ENCODE assay signal across 12 mouse cellular contexts in genomic region chr11:118424621-118425335, GRCm38 (mm10). TPM values are rescaled to one million over a fixed set of nuclear protein-coding genes. Genes with fewer than 3 reads are reported as not detected.
DNase-seq lines count a peak whose midpoint lies in the region; ATAC-seq and TF ChIP-seq lines count a peak whose summit lies in the region.
"Had no signal": no experiment of that assay in that cellular context is flagged by ENCODE, and none has a peak within 500 bp of the region (broad histone marks: within the 10 kb centered on the region; RNA-seq: fewer than 3 reads in every experiment).

No protein-coding gene starts in this region.

- TF ChIP-seq POLR2A in spleen, adult 2 months (IDR thresholded peaks at IDR 0.05; ENCODE audit: low read depth, low read length): no peak
- TF ChIP-seq POLR2A in small intestine, adult 2 months (IDR thresholded peaks at IDR 0.05; ENCODE audit: low read depth, low read length): no peak

- no peaks in the 10 kb centered on the region for H3K36me3 ChIP-seq in heart, embryonic 10.5 days
- no peaks in the 10 kb centered on the region for H3K36me3 ChIP-seq in spleen, adult 2 months (ENCODE audit: control insufficient read depth, insufficient read depth, low read length)
- H3K36me3 ChIP-seq in small intestine, adult 2 months (ENCODE audit: control insufficient read depth, insufficient read depth, low read length): no peaks in the 10 kb centered on the region
- H3K36me3 ChIP-seq: heart, embryonic 13.5 days had no signal

- TF ChIP-seq CTCF in spleen, adult 2 months (IDR thresholded peaks at IDR 0.05; ENCODE audit: extremely low read depth, insufficient read depth, insufficient read length, insufficient replicate concordance): no peak
- no peak for TF ChIP-seq CTCF in small intestine, adult 2 months (IDR thresholded peaks at IDR 0.05; ENCODE audit: extremely low read depth, insufficient read length, insufficient replicate concordance, low read depth, low read length)

- no peak overlapping the region for H3K4me3 ChIP-seq in heart, embryonic 10.5 days
- H3K4me3 ChIP-seq in spleen, adult 2 months (ENCODE audit: extremely low read depth, insufficient read depth, insufficient read length): no peak overlapping the region
- H3K4me3 ChIP-seq in small intestine, adult 2 months (ENCODE audit: low read depth, low read length): no peak overlapping the region
- H3K4me3 ChIP-seq: heart, embryonic 13.5 days had no signal

- ATAC-seq in cerebellum, adult (ENCODE audit: insufficient number of reproducible peaks, low FRiP score, low TSS enrichment): no peak
- ATAC-seq: activated CD4-positive, CD25-positive, alpha-beta regulatory T cell, adult 4 months; inflammation-experienced regulatory T-cells, adult 6 months had no signal

- DNase-seq in heart, adult 11 months: peak; percentile 97
- no peak for DNase-seq in heart, embryonic 10.5 days (ENCODE audit: low spot score)
- peak; percentile 48 to 68 for DNase-seq in kidney, postnatal 25 days
- DNase-seq in kidney, adult 9 months: no peak
- no peak for DNase-seq in spleen, adult 2 months (ENCODE audit: low read depth in 1 of 2, low spot score in 2 of 2)
- DNase-seq in spleen, postnatal 14 days (ENCODE audit: low spot score in 2 of 2): no peak
- DNase-seq: right cerebral cortex, postnatal 4 days had no signal

- H3K27ac ChIP-seq in heart, embryonic 10.5 days: no peak overlapping the region
- H3K27ac ChIP-seq in spleen, adult 2 months (ENCODE audit: insufficient read depth, low read length): peak overlapping the region; percentile 25; the same call in 1 of the 2 replicates
- peak overlapping the region; percentile 49; the same call in 1 of the 2 replicates for H3K27ac ChIP-seq in small intestine, adult 2 months (ENCODE audit: insufficient read depth, low read depth, low read length)

- H3K4me1 ChIP-seq in heart, embryonic 10.5 days: peaks cover 56% of the 10 kb centered on the region
- H3K4me1 ChIP-seq in spleen, adult 2 months (ENCODE audit: control insufficient read depth, insufficient read depth, insufficient read length): no peaks in the 10 kb centered on the region; the same call in 1 of the 2 replicates
- peaks cover 10% of the 10 kb centered on the region for H3K4me1 ChIP-seq in small intestine, adult 2 months (ENCODE audit: control insufficient read depth, insufficient read depth, insufficient read length, low read length)

- H3K27me3 ChIP-seq in heart, embryonic 10.5 days (ENCODE audit: insufficient read depth, poor library complexity, severe bottlenecking): peaks cover 14% of the 10 kb centered on the region
- no peaks in the 10 kb centered on the region for H3K27me3 ChIP-seq in spleen, adult 2 months (ENCODE audit: control insufficient read depth, insufficient read depth, low read length)
- no peaks in the 10 kb centered on the region for H3K27me3 ChIP-seq in small intestine, adult 2 months (ENCODE audit: control insufficient read depth, insufficient read depth, low read length)

- WGBS in heart, embryonic 10.5 days: 50% methylated on average over 13 of the region's 13 CpGs
- WGBS in spleen, adult 2 months: 63% methylated on average over 13 of the region's 13 CpGs
- WGBS in small intestine, adult 2 months: 77% methylated on average over 13 of the region's 13 CpGs

- no peaks in the 10 kb centered on the region for H3K9me3 ChIP-seq in heart, embryonic 10.5 days
- H3K9me3 ChIP-seq: heart, embryonic 13.5 days had no signal

RNA-seq across cellular contexts. Expression of gene C1qtnf1, which starts 3.2 kb away (rescaled TPM):
- 2.7 and 3.3 TPM in 2 replicates for polyA plus RNA-seq in heart, embryonic 10.5 days (2016; fragmentation: Nextera tagmentation; extraction: Ambion mirVana)
- 10.5 and 12.0 TPM in 2 replicates for polyA plus RNA-seq in spleen, adult 2 months (2012; rRNA removed)
- polyA plus RNA-seq in small intestine, adult 2 months (2012; rRNA removed): 3.3 and 4.3 TPM in 2 replicates
- polyA plus RNA-seq: activated CD4-positive, CD25-positive, alpha-beta regulatory T cell, adult 4 months; inflammation-experienced regulatory T-cells, adult 6 months had no signal

RNA-seq across cellular contexts. Expression of gene Cant1, which starts 5.9 kb away (rescaled TPM):
- 22.4 and 23.5 TPM in 2 replicates for polyA plus RNA-seq in heart, embryonic 10.5 days (2016; fragmentation: Nextera tagmentation; extraction: Ambion mirVana)
- 42.7 and 50.5 TPM in 2 replicates for polyA plus RNA-seq in spleen, adult 2 months (2012; rRNA removed)
- 73.6 and 158 TPM in 2 replicates for polyA plus RNA-seq in small intestine, adult 2 months (2012; rRNA removed)

RNA-seq across cellular contexts. Expression of gene Lgals3bp, which starts 22.9 kb away (rescaled TPM):
- 5.1 and 6.2 TPM in 2 replicates for polyA plus RNA-seq in heart, embryonic 10.5 days (2016; fragmentation: Nextera tagmentation; extraction: Ambion mirVana)
- 253 and 254 TPM in 2 replicates for polyA plus RNA-seq in spleen, adult 2 months (2012; rRNA removed)
- polyA plus RNA-seq in small intestine, adult 2 months (2012; rRNA removed): 372 and 739 TPM in 2 replicates

RNA-seq across cellular contexts. Expression of gene Engase, which starts 51.9 kb away (rescaled TPM):
- 5.1 and 7.8 TPM in 2 replicates for polyA plus RNA-seq in heart, embryonic 10.5 days (2016; fragmentation: Nextera tagmentation; extraction: Ambion mirVana)
- 13.8 and 19.1 TPM in 2 replicates for polyA plus RNA-seq in spleen, adult 2 months (2012; rRNA removed)
- 12.3 and 18.3 TPM in 2 replicates for polyA plus RNA-seq in small intestine, adult 2 months (2012; rRNA removed)

Comparison
In these comparisons a context has a peak if more than half of its experiments do, and no peak if none do; other contexts are left out.
1. DNase-seq: peak in heart, adult 11 months (single experiment) and kidney, postnatal 25 days (2 of 2); none in heart, embryonic 10.5 days (single experiment), kidney, adult 9 months (single experiment), spleen, adult 2 months (0 of 2) and spleen, postnatal 14 days (0 of 2).
2. RNA of gene Lgals3bp, which starts 22.9 kb away (polyA plus RNA-seq): 372 to 739 TPM in small intestine, adult 2 months and 253 to 254 TPM in spleen, adult 2 months; 5.1 to 6.2 TPM in heart, embryonic 10.5 days; every median in the first group is over 10 times any median in the second.